ENCODE assay signal across 8 mouse cellular contexts in genomic region chr5:148550393-148550792, GRCm38 (mm10). TPM values are rescaled to one million over a fixed set of nuclear protein-coding genes. Genes with fewer than 3 reads are reported as not detected.
A peak's percentile ranks its signal among the peaks of the same experiment; 100 is the strongest.
DNase-seq lines count a peak whose midpoint lies in the region; ATAC-seq and TF ChIP-seq lines count a peak whose summit lies in the region.

No protein-coding gene starts in this region.

- no peak for TF ChIP-seq POLR2A in testis, adult 2 months (IDR thresholded peaks at IDR 0.05; ENCODE audit: control insufficient read depth, low read depth, low read length)

- peak overlapping the region; percentile 52; the same call in 1 of the 2 replicates for H3K27ac ChIP-seq in testis, adult 2 months (ENCODE audit: control insufficient read depth, insufficient read depth, low read depth, low read length)
- no peak overlapping the region for H3K27ac ChIP-seq in heart, embryonic 14.5 days (replicated peaks in 1 of 2; ENCODE audit: control insufficient read depth in 1 of 2, insufficient read depth in 1 of 2, low read depth in 2 of 2, low read length in 2 of 2)
- no peak overlapping the region for H3K27ac ChIP-seq in midbrain, embryonic 11.5 days (ENCODE audit: low read depth, low read length)

- H3K4me3 ChIP-seq in testis, adult 2 months (ENCODE audit: control insufficient read depth, low read depth, low read length), result peak overlapping the region; percentile 85
- peak overlapping the region; percentile 30 to 69 for H3K4me3 ChIP-seq in heart, embryonic 14.5 days (ENCODE audit: control insufficient read depth in 1 of 2, insufficient read depth in 1 of 2, low read depth in 1 of 2, low read length in 2 of 2)
- peak overlapping the region; percentile 70 for H3K4me3 ChIP-seq in midbrain, embryonic 11.5 days (ENCODE audit: low read depth, low read length)

- no peak for TF ChIP-seq CTCF in testis, adult 2 months (IDR thresholded peaks at IDR 0.05; ENCODE audit: control insufficient read depth, insufficient read depth, insufficient replicate concordance, low read depth, low read length)

- H3K9me3 ChIP-seq in heart, embryonic 14.5 days (ENCODE audit: control insufficient read depth, low read length), result no peaks in the 10 kb centered on the region
- no peaks in the 10 kb centered on the region for H3K9me3 ChIP-seq in midbrain, embryonic 11.5 days (ENCODE audit: control insufficient read depth, low read length)

- H3K4me1 ChIP-seq in testis, adult 2 months (ENCODE audit: control insufficient read depth, insufficient read depth, low read length), result peaks cover 18% of the 10 kb centered on the region
- H3K4me1 ChIP-seq in heart, embryonic 14.5 days (ENCODE audit: control insufficient read depth in 2 of 2, insufficient read depth in 2 of 2, low read length in 2 of 2), result peaks cover 23 to 56% of the 10 kb centered on the region in 2 experiments
- peaks cover 26% of the 10 kb centered on the region for H3K4me1 ChIP-seq in midbrain, embryonic 11.5 days (ENCODE audit: control insufficient read depth, insufficient read depth, low read length)

- 1% methylated on average over 6 of the region's 6 CpGs for WGBS in heart, embryonic 14.5 days
- under 1% methylated on average over 6 of the region's 6 CpGs for WGBS in midbrain, embryonic 11.5 days

- DNase-seq in CD4-positive, CD25-positive, alpha-beta regulatory T cell, adult 2 months (ENCODE audit: low read depth, low spot score), result peak; percentile 43
- no peak for DNase-seq in testis, postnatal 10 days (ENCODE audit: low spot score)
- DNase-seq in kidney, postnatal 4 days, result peak; percentile 43 to 47
- peak; percentile 86 for DNase-seq in midbrain, embryonic 11.5 days (ENCODE audit: low spot score, missing footprints)

- no peak for ATAC-seq in CD4-positive, CD25-positive, alpha-beta regulatory T cell, adult 4 months
- ATAC-seq in heart, embryonic 14.5 days (ENCODE audit: insufficient number of reproducible peaks, insufficient read depth, low FRiP score, low read depth), result no peak
- ATAC-seq in midbrain, embryonic 11.5 days (ENCODE audit: low FRiP score), result no peak
- ATAC-seq in monocyte, adult 5-6 weeks (replicated peaks; ENCODE audit: insufficient number of reproducible peaks, low FRiP score, low TSS enrichment, poor library complexity, severe bottlenecking), result no peak

- H3K4me2 ChIP-seq in heart, embryonic 14.5 days (ENCODE audit: low read length), result peak overlapping the region; percentile 82
- peak overlapping the region; percentile 74 for H3K4me2 ChIP-seq in midbrain, embryonic 11.5 days

- no peaks in the 10 kb centered on the region for H3K27me3 ChIP-seq in testis, adult 2 months (ENCODE audit: control insufficient read depth, insufficient read depth, low read length)
- H3K27me3 ChIP-seq in heart, embryonic 14.5 days (ENCODE audit: control insufficient read depth, insufficient read depth, low read length), result no peaks in the 10 kb centered on the region
- peaks cover 3% of the 10 kb centered on the region; the same call in 1 of the 2 replicates for H3K27me3 ChIP-seq in midbrain, embryonic 11.5 days (ENCODE audit: control insufficient read depth, insufficient read depth, low read length)

- H3K9ac ChIP-seq in heart, embryonic 14.5 days (ENCODE audit: low read length), result peak overlapping the region; percentile 84
- peak overlapping the region; percentile 46 for H3K9ac ChIP-seq in midbrain, embryonic 11.5 days (ENCODE audit: low read length)

- no peaks in the 10 kb centered on the region for H3K36me3 ChIP-seq in testis, adult 2 months (ENCODE audit: control insufficient read depth, insufficient read depth, low read length)
- H3K36me3 ChIP-seq in heart, embryonic 14.5 days (ENCODE audit: control insufficient read depth, insufficient read depth, low read length), result no peaks in the 10 kb centered on the region
- no peaks in the 10 kb centered on the region for H3K36me3 ChIP-seq in midbrain, embryonic 11.5 days (ENCODE audit: control insufficient read depth, insufficient read depth, low read length)

RNA-seq across cellular contexts. Expression of gene Ubl3, which starts 2.2 kb away (rescaled TPM):
- 100 to 1,000 TPM in 1 of 2 experiments, 10 to 100 TPM in 1; 85.9 to 102 TPM for polyA plus RNA-seq in CD4-positive, CD25-positive, alpha-beta regulatory T cell, adult 4 months (2017; shearing (Covaris generic))
- polyA plus RNA-seq in testis, adult 2 months (2012; rRNA removed), result 176 and 180 TPM in 2 replicates
- 80.2 and 81.3 TPM in 2 replicates for polyA plus RNA-seq in heart, embryonic 14.5 days (2014; fragmentation: Nextera tagmentation; extraction: Ambion mirVana)
- 64.5 and 66.9 TPM in 2 replicates for polyA plus RNA-seq in midbrain, embryonic 11.5 days (2014; fragmentation: Nextera tagmentation; extraction: Ambion mirVana)
- total RNA-seq in monocyte, adult 5-6 weeks (2017), result 179 to 332 TPM (median 268 TPM) in 3 replicates
